10 mouse cellular contexts compared by ENCODE assay signal in genomic region chr3:121646364-121647048, GRCm38 (mm10). TPM values are rescaled to one million over a fixed set of nuclear protein-coding genes. Genes with fewer than 3 reads are reported as not detected.
A peak's percentile ranks its signal among the peaks of the same experiment; 100 is the strongest.
DNase-seq lines count a peak whose midpoint lies in the region; ATAC-seq and TF ChIP-seq lines count a peak whose summit lies in the region.
"Had no signal": no experiment of that assay in that cellular context is flagged by ENCODE, and none has a peak within 500 bp of the region (broad histone marks: within the 10 kb centered on the region; RNA-seq: fewer than 3 reads in every experiment).

No protein-coding gene starts in this region.

- DNase-seq in heart, embryonic 10.5 days (ENCODE audit: low spot score): peak; percentile 86
- no peak for DNase-seq in heart, postnatal 36 days
- DNase-seq in embryonic facial prominence, embryonic 14.5 days (ENCODE audit: low spot score): peak; percentile 45
- no peak for DNase-seq in cerebellum, adult 9-10 months
- DNase-seq in layer of hippocampus, postnatal 36 days: no peak
- DNase-seq in cerebellum, postnatal 25 days: no peak

- H3K79me2 ChIP-seq in myocyte (ENCODE audit: control insufficient read depth, insufficient read depth): no peaks in the 10 kb centered on the region

- H3K27me3 ChIP-seq in heart, embryonic 10.5 days (ENCODE audit: insufficient read depth, poor library complexity, severe bottlenecking): no peaks in the 10 kb centered on the region
- no peaks in the 10 kb centered on the region for H3K27me3 ChIP-seq in embryonic facial prominence, embryonic 14.5 days (replicated peaks; ENCODE audit: control insufficient read depth, insufficient read depth, low read length)
- H3K27me3 ChIP-seq in kidney, embryonic 14.5 days (ENCODE audit: control insufficient read depth, insufficient read depth, low read length): no peaks in the 10 kb centered on the region
- no peaks in the 10 kb centered on the region for H3K27me3 ChIP-seq in myocyte (ENCODE audit: control insufficient read depth, insufficient read depth, insufficient read length)
- H3K27me3 ChIP-seq: hindbrain, embryonic 15.5 days had no signal

- H3K9ac ChIP-seq in embryonic facial prominence, embryonic 14.5 days (ENCODE audit: low read depth, low read length): 0 out of 2 replicates have a peak overlapping the region, but pooled peaks have one; percentile 11
- H3K9ac ChIP-seq in kidney, embryonic 14.5 days (ENCODE audit: low read depth, low read length): no peak overlapping the region
- H3K9ac ChIP-seq: hindbrain, embryonic 15.5 days had no signal

- no peaks in the 10 kb centered on the region for H3K9me3 ChIP-seq in heart, embryonic 10.5 days
- no peaks in the 10 kb centered on the region for H3K9me3 ChIP-seq in embryonic facial prominence, embryonic 14.5 days (ENCODE audit: control insufficient read depth, low read length)
- H3K9me3 ChIP-seq in kidney, embryonic 14.5 days (ENCODE audit: control insufficient read depth, low read length): no peaks in the 10 kb centered on the region
- H3K9me3 ChIP-seq: hindbrain, embryonic 15.5 days had no signal

- H3ac ChIP-seq in myocyte (ENCODE audit: control insufficient read depth, insufficient read length): no peak overlapping the region

- TF ChIP-seq POLR2A in myocyte (IDR thresholded peaks at IDR 0.05; ENCODE audit: insufficient read length, low read depth): no peak

- intact Hi-C loops in heart, postnatal 36 days (cut with DNase I): no loop called here

- 37% methylated on average over 9 of the region's 9 CpGs for WGBS in heart, embryonic 10.5 days
- WGBS in embryonic facial prominence, embryonic 14.5 days: 53% methylated on average over 9 of the region's 9 CpGs
- WGBS in kidney, embryonic 14.5 days: 23% methylated on average over 9 of the region's 9 CpGs

- H3K4me1 ChIP-seq in heart, embryonic 10.5 days: peaks cover 35% of the 10 kb centered on the region
- H3K4me1 ChIP-seq in embryonic facial prominence, embryonic 14.5 days (ENCODE audit: control insufficient read depth, insufficient read depth, low read length): no peaks in the 10 kb centered on the region
- peaks cover 26% of the 10 kb centered on the region for H3K4me1 ChIP-seq in kidney, embryonic 14.5 days (ENCODE audit: control insufficient read depth, insufficient read depth, low read length)
- H3K4me1 ChIP-seq: hindbrain, embryonic 15.5 days had no signal

- H3K27ac ChIP-seq in heart, embryonic 10.5 days: peak overlapping the region; percentile 85
- no peak overlapping the region for H3K27ac ChIP-seq in embryonic facial prominence, embryonic 14.5 days (replicated peaks; ENCODE audit: low read depth, low read length)
- peak overlapping the region; percentile 75 for H3K27ac ChIP-seq in kidney, embryonic 14.5 days (ENCODE audit: low read depth, low read length)
- H3K27ac ChIP-seq: hindbrain, embryonic 15.5 days had no signal

- no peaks in the 10 kb centered on the region for H3K36me3 ChIP-seq in heart, embryonic 10.5 days
- no peaks in the 10 kb centered on the region for H3K36me3 ChIP-seq in embryonic facial prominence, embryonic 14.5 days (ENCODE audit: control insufficient read depth, insufficient read depth, low read length)
- no peaks in the 10 kb centered on the region for H3K36me3 ChIP-seq in kidney, embryonic 14.5 days (ENCODE audit: control insufficient read depth, insufficient read depth, low read length)
- no peaks in the 10 kb centered on the region for H3K36me3 ChIP-seq in myocyte (ENCODE audit: control insufficient read depth, insufficient read depth)
- H3K36me3 ChIP-seq: hindbrain, embryonic 15.5 days had no signal

- ATAC-seq in embryonic facial prominence, embryonic 14.5 days (ENCODE audit: low read depth): no peak
- peak; percentile 75 for ATAC-seq in kidney, embryonic 14.5 days (ENCODE audit: low FRiP score, low TSS enrichment)

- H3K4me2 ChIP-seq in embryonic facial prominence, embryonic 14.5 days (ENCODE audit: low read depth, low read length): no peak overlapping the region
- H3K4me2 ChIP-seq in kidney, embryonic 14.5 days (replicated peaks; ENCODE audit: low read depth, low read length): no peak overlapping the region
- peak overlapping the region; percentile 46 for H3K4me2 ChIP-seq in myocyte (ENCODE audit: low read depth)
- H3K4me2 ChIP-seq: hindbrain, embryonic 15.5 days had no signal

- H3K4me3 ChIP-seq in heart, embryonic 10.5 days: no peak overlapping the region
- H3K4me3 ChIP-seq in embryonic facial prominence, embryonic 14.5 days (ENCODE audit: low read depth, low read length): no peak overlapping the region
- no peak overlapping the region for H3K4me3 ChIP-seq in kidney, embryonic 14.5 days (ENCODE audit: low read length)
- no peak overlapping the region for H3K4me3 ChIP-seq in myocyte
- H3K4me3 ChIP-seq: hindbrain, embryonic 15.5 days had no signal

TF ChIP-seq in myocyte, 11 proteins besides CTCF, POLR2A, EP300 and RAD21:
- peak; percentile 78 for TF ChIP-seq SRF (IDR thresholded peaks at IDR 0.05; ENCODE audit: control insufficient read depth, insufficient read length, low read depth)
- no peak for TF ChIP-seq TCF3 (IDR thresholded peaks at IDR 0.05; ENCODE audit: insufficient read length, low read depth)
- TF ChIP-seq E2F4 (IDR thresholded peaks at IDR 0.05; ENCODE audit: insufficient read depth): no peak
TF ChIP-seq in myocyte: peak in this region for 1.

RNA-seq across cellular contexts. Expression of gene 4930432M17Rik, which starts 24.1 kb away (rescaled TPM):
- not detected in 2 replicates for polyA plus RNA-seq in heart, embryonic 10.5 days (2016; fragmentation: Nextera tagmentation; extraction: Ambion mirVana)
- total RNA-seq in heart, postnatal 36 days (2021): not detected
- not detected in 2 replicates for polyA plus RNA-seq in embryonic facial prominence, embryonic 14.5 days (2014; fragmentation: Nextera tagmentation; extraction: Ambion mirVana)
- not detected in 2 replicates for polyA plus RNA-seq in kidney, embryonic 14.5 days (2014; fragmentation: Nextera tagmentation; extraction: Ambion mirVana)
- polyA plus RNA-seq in myocyte (2012; fragmentation: generic; extraction: Trizol): not detected
- total RNA-seq in layer of hippocampus, postnatal 36 days (2021): not detected
- total RNA-seq: common myeloid progenitor, adult 5-6 weeks had no signal
- polyA plus RNA-seq: hindbrain, embryonic 15.5 days had no signal

Comparison
In these comparisons a context has a peak if more than half of its experiments do, and no peak if none do; other contexts are left out.
1. DNase-seq: peak in heart, embryonic 10.5 days (single experiment) and embryonic facial prominence, embryonic 14.5 days (single experiment); none in heart, postnatal 36 days (0 of 2), cerebellum, adult 9-10 months (single experiment), layer of hippocampus, postnatal 36 days (0 of 2) and cerebellum, postnatal 25 days (0 of 2).